Mouse (Mus musculus): ENCODE data around the gene Fmo5.

The Fmo5 gene

DNA sequence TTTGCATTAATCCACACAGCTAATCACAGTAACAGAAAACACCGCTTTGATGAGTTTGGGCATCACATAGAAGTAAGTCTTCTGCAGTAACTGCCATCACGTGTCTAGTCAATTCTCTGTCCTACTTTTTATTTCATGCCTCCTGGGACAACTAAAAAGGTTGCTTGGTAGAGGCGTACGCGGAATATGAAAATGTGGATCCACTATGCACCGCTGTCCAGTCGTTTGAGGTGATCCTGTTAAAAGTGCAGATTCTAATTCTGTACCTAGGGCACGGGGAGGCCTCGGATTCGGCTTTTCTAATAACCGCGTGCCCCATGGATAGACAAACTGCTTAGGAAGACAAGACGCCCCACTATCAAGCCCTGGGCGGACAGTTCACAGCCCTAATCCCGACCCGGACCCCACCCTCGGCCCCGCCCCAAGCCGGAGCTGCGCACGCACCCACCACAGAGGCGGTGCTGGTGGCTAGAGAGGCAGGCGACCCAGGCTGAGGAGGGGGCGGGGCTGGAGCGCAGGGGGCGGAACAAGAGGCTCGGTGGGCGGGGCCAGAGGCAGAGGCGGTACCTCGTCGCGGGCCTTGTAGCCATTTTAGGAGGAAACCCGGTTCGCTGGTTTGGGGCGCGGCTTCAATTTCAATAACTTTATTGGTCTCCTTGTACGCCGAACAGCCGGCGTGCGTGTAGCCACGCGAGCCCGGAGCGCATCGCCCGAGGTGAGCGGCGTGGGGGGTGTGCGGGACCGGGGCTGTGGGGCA, 29.2 kb downstream of the Fmo5 start, which contains the start of gene Prkab2:
Prkab2 (plus strand) TSS at position 539 of the 757 bp plus-strand sequence.
- Histone ChIP-seq H3K9me3 (ENCODE audit: low read length) (no peaks in the 10 kb centered on the region), H3K27me3 (ENCODE audit: insufficient read depth, low read length) (no peaks in the 10 kb centered on the region), H3K36me3 (ENCODE audit: insufficient read depth, low read length) (peaks cover 19% of the 10 kb centered on the region), H3K4me3 (replicated peaks; ENCODE audit: low read length) (peak within 1 kb of the TSS; percentile 99), H3K4me1 (replicated peaks; ENCODE audit: low read depth, low read length) (peaks cover 18% of the 10 kb centered on the region)
- TF ChIP-seq POU5F1 (IDR thresholded peaks at IDR 0.05; ENCODE audit: borderline replicate concordance, low read length) (no peak), CTCF (conservative IDR thresholded peaks at IDR 0.05; ENCODE audit: low read length) (no peak), NANOG (IDR thresholded peaks at IDR 0.05; ENCODE audit: borderline replicate concordance, low read length) (no peak)

DNA sequence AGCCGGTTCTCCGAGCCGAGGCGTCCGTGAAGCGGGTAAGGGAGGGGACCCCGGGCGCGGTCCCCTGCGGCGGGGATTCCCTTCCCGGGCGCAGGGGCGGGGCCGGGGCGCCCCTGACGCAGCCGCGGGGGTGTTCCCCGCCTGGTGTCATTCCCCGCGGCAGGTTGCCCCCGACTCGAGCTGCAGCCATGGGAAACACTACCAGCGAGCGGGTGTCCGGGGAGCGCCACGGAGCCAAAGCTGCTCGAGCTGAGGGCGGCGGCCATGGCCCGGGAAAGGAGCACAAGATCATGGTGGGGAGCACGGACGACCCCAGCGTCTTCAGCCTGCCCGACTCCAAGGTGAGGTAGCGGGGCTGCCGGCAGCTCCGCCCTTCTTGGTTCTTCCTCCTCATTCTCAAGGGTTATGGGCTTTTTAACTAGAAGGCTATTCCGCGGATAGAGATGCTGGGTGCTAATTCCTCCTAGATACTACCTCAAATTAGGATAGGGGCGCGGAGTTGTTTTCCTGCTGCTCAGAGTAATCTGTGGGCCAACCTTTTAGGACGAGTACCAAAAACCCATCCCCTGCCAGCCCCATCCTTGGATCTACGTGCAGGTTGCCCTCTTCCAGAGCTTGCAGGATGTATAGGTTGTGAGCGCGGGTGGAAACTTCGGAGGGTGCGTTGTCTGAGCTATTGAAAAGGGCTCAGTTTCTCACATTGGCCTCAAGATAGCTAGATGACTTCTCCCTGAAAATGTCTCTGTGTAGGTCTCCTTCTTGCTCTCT, 30.0 kb downstream of the Fmo5 start:
- Histone ChIP-seq H3K4me1 (replicated peaks; ENCODE audit: low read depth, low read length) (peaks cover 18% of the 10 kb centered on the region), H3K4me3 (replicated peaks; ENCODE audit: low read length) (peak overlapping the region; percentile 99), H3K36me3 (ENCODE audit: insufficient read depth, low read length) (peaks cover 26% of the 10 kb centered on the region), H3K27me3 (ENCODE audit: insufficient read depth, low read length) (no peaks in the 10 kb centered on the region), H3K9me3 (ENCODE audit: low read length) (no peaks in the 10 kb centered on the region)
- no peak for TF ChIP-seq CTCF (conservative IDR thresholded peaks at IDR 0.05; ENCODE audit: low read length)
- no peak for TF ChIP-seq NANOG (IDR thresholded peaks at IDR 0.05; ENCODE audit: borderline replicate concordance, low read length)

DNA sequence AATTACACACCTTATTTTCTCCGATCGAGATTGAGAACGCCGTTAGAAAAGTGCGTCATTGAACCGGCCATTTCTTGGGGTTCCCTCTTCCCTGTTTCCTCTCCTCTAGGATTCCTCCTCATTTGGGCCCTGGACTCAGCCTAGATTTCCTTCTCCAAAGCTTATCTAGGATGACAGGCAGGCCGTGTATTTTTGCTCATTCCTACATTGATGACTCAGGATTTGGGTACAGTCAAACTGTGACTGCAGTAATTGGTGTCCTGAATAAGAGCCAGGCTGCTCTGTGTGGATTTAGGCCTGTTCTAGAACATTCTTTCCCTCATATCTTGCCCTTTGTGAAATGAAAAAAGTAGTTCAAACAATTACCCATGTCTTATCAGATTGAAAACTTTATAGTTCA, 31.1 kb downstream of the Fmo5 start:
- peaks cover 18% of the 10 kb centered on the region for H3K4me1 ChIP-seq (replicated peaks; ENCODE audit: low read depth, low read length)
- no peaks in the 10 kb centered on the region for H3K27me3 ChIP-seq (ENCODE audit: insufficient read depth, low read length)
- TF ChIP-seq NANOG (IDR thresholded peaks at IDR 0.05; ENCODE audit: borderline replicate concordance, low read length) = no peak
- TF ChIP-seq CTCF (conservative IDR thresholded peaks at IDR 0.05; ENCODE audit: low read length) = no peak
- TF ChIP-seq POU5F1 (IDR thresholded peaks at IDR 0.05; ENCODE audit: borderline replicate concordance, low read length) = no peak
- no peaks in the 10 kb centered on the region for H3K9me3 ChIP-seq (ENCODE audit: low read length)
- H3K4me3 ChIP-seq (replicated peaks; ENCODE audit: low read length) = no peak overlapping the region
- H3K36me3 ChIP-seq (ENCODE audit: insufficient read depth, low read length) = peaks cover 38% of the 10 kb centered on the region

DNA sequence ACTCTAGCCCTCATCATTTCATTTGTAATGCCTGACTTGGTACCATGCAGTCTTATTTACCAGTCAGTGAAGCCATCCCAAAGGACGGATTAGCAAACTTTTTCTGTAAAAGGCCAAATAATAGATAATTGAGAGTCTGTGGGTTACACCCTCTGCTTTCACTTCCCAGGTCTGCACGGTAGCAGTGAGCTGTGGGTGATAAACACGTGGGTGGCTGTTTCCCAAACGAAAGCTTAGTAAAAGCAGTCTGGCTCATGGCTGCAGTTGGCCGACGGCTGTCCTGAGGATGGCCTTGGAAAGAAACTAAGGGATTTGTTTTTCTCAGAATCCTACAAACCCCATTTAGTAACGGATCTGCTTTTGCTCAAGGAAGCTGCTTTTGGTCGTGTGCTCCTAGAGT, 32.6 kb downstream of the Fmo5 start:
- Histone ChIP-seq H3K4me1 (replicated peaks; ENCODE audit: low read depth, low read length) (peaks cover 18% of the 10 kb centered on the region), H3K27me3 (ENCODE audit: insufficient read depth, low read length) (no peaks in the 10 kb centered on the region), H3K9me3 (ENCODE audit: low read length) (no peaks in the 10 kb centered on the region), H3K4me3 (replicated peaks; ENCODE audit: low read length) (no peak overlapping the region), H3K36me3 (ENCODE audit: insufficient read depth, low read length) (peaks cover 50% of the 10 kb centered on the region)
- TF ChIP-seq CTCF (conservative IDR thresholded peaks at IDR 0.05; ENCODE audit: low read length) (no peak), POU5F1 (IDR thresholded peaks at IDR 0.05; ENCODE audit: borderline replicate concordance, low read length) (no peak), NANOG (IDR thresholded peaks at IDR 0.05; ENCODE audit: borderline replicate concordance, low read length) (no peak)

DNA sequence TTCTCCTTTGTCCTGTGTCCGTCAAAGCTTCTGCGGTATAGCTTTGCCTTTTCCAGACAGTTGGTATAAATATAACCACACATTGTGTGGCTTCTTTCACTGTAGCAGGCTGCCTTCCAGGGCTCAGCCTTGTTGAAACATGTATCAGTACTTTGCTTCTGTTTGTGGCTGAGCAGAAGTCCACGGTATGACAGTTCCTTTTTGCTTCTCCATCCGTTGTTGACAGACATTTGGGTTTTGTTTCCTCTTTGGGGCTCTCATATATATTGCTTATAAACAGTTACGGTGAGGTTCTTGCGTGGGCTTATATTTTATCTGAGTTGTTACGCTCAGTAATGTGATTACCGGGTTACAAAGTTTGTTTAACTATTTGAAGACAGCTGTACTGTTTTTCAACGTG, 36.9 kb downstream of the Fmo5 start:
- TF ChIP-seq CTCF (conservative IDR thresholded peaks at IDR 0.05; ENCODE audit: low read length) (no peak), NANOG (IDR thresholded peaks at IDR 0.05; ENCODE audit: borderline replicate concordance, low read length) (no peak), POU5F1 (IDR thresholded peaks at IDR 0.05; ENCODE audit: borderline replicate concordance, low read length) (no peak)
- no peak overlapping the region for H3K4me3 ChIP-seq (replicated peaks; ENCODE audit: low read length)
- no peaks in the 10 kb centered on the region for H3K4me1 ChIP-seq (replicated peaks; ENCODE audit: low read depth, low read length)
- H3K9me3 ChIP-seq (ENCODE audit: low read length) = no peaks in the 10 kb centered on the region
- peaks cover 93% of the 10 kb centered on the region for H3K36me3 ChIP-seq (ENCODE audit: insufficient read depth, low read length)
- no peaks in the 10 kb centered on the region for H3K27me3 ChIP-seq (ENCODE audit: insufficient read depth, low read length)

DNA sequence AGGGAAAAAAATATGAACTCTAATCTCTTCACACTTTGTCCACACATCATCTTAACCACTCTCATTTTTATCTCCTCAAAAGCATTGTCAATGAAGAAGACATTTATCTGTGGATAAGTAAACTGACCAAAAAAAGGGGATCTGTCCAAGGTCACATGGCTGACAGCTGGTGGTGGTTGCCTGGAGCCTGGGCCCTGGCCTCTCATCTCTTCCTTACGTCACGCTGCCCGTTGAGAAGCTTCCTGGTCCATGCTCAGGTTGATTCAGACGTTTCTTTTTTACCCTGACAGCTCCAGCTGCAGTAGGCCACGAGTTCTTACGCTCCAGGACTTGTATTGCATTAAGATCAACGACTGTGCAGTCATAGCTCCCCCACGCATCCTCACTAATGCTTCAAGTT, 37.5 kb downstream of the Fmo5 start:
- Histone ChIP-seq H3K9me3 (ENCODE audit: low read length) (no peaks in the 10 kb centered on the region), H3K36me3 (ENCODE audit: insufficient read depth, low read length) (peaks cover 98% of the 10 kb centered on the region), H3K4me1 (replicated peaks; ENCODE audit: low read depth, low read length) (no peaks in the 10 kb centered on the region), H3K27me3 (ENCODE audit: insufficient read depth, low read length) (no peaks in the 10 kb centered on the region), H3K4me3 (replicated peaks; ENCODE audit: low read length) (no peak overlapping the region)
- no peak for TF ChIP-seq NANOG (IDR thresholded peaks at IDR 0.05; ENCODE audit: borderline replicate concordance, low read length)
- TF ChIP-seq POU5F1 (IDR thresholded peaks at IDR 0.05; ENCODE audit: borderline replicate concordance, low read length) = no peak
- no peak for TF ChIP-seq CTCF (conservative IDR thresholded peaks at IDR 0.05; ENCODE audit: low read length)

DNA sequence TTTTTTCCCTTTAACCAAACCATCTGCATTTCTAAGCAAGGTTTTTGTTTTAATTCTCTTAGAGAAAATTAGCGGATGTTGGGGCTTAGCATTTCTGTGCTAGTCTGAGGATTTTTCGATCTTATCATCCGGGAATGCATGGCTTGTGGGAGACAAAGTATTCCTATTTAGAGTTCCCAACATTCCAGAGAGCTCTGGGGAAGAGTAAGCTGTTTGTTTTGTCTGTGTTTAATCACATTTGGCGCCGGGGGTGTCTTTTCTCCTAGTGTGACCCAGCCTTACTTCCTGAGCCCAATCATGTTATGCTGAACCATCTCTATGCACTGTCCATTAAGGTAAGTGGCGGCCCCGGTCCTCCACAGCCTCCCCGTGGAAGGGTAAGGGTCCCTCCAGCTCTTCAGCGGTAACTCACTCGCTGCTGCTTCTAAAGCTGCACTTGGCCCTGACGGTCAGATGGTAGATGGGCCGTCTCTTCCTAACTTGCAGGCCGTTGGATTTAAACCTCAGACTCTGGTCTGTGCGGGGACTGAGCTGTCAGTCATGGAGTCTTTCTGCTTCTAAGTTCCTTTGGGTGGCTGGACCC, 38.6 kb downstream of the Fmo5 start:
- Histone ChIP-seq H3K4me3 (replicated peaks; ENCODE audit: low read length) (no peak overlapping the region), H3K4me1 (replicated peaks; ENCODE audit: low read depth, low read length) (no peaks in the 10 kb centered on the region), H3K9me3 (ENCODE audit: low read length) (no peaks in the 10 kb centered on the region), H3K27me3 (ENCODE audit: insufficient read depth, low read length) (no peaks in the 10 kb centered on the region), H3K36me3 (ENCODE audit: insufficient read depth, low read length) (peaks cover 98% of the 10 kb centered on the region)
- TF ChIP-seq CTCF (conservative IDR thresholded peaks at IDR 0.05; ENCODE audit: low read length) (no peak), POU5F1 (IDR thresholded peaks at IDR 0.05; ENCODE audit: borderline replicate concordance, low read length) (no peak), NANOG (IDR thresholded peaks at IDR 0.05; ENCODE audit: borderline replicate concordance, low read length) (no peak)

DNA sequence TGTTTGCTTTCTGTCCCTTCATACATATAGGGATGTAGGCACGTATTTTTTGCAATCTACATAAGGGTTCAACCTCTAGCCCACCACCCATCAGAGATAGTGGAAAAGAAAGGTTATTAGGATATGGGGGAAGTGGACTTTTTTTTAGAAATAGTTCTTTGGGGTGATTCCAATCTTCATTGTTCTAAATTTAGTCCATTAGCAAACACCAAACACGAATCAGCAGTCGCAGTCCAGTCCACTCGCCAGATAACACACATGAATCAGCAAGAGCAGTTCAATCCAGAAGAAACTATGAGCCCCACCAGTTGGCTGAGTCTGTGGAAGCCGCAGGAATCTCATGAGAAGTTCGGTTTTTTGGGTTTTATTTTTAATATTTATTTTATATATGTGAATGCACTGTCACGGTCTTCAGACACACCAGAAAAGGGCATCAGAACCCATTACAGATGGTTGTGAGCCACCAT, 46.1 kb downstream of the Fmo5 start, which contains the start of gene Gm17651:
Gm17651 (minus strand) TSS at position 51 of the 467 bp plus-strand sequence.
- Histone ChIP-seq H3K4me1 (replicated peaks; ENCODE audit: low read depth, low read length) (peaks cover 8% of the 10 kb centered on the region), H3K9me3 (ENCODE audit: low read length) (no peaks in the 10 kb centered on the region), H3K27me3 (ENCODE audit: insufficient read depth, low read length) (peaks cover 6% of the 10 kb centered on the region; the same call in 1 of the 2 replicates), H3K4me3 (replicated peaks; ENCODE audit: low read length) (no peak within 1 kb of the TSS), H3K36me3 (ENCODE audit: insufficient read depth, low read length) (peaks cover 31% of the 10 kb centered on the region)
- TF ChIP-seq CTCF (conservative IDR thresholded peaks at IDR 0.05; ENCODE audit: low read length) = no peak
- TF ChIP-seq NANOG (IDR thresholded peaks at IDR 0.05; ENCODE audit: borderline replicate concordance, low read length) = no peak
- no peak for TF ChIP-seq POU5F1 (IDR thresholded peaks at IDR 0.05; ENCODE audit: borderline replicate concordance, low read length)

Measured in E14TG2a.4 (cell line).